Mouse (Mus musculus) yolk sac, embryonic 10.5 days (tissue): Measurements from ENCODE around the gene Gdf15.

Experiments
- DNase-seq: peaks from one replicate; pipeline ENCODE4 v3.0.0-alpha.2; 2017; ENCODE audit warnings: low spot score

The Gdf15 gene

DNA sequence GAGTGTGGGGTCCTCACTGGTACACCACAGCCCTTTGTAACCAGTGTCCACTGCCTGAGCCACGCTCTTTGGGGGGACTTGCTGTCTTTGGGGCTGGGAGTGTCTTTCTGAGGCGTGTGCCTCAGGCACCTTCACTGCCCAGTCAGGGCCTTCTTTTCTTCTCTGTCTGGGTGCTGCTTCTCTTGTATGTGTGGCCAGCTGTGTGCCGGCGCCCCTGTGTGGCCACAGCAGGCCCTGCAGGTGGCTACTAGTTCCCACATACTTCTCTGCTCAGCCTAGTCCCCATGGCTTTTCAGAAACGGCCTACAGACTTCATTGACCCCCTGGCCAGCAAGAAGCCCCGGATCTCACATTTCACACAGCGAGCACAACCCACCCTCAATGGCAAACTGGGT lies 47.0 kb downstream of the Gdf15 start:
- DNase-seq = no peak

DNA sequence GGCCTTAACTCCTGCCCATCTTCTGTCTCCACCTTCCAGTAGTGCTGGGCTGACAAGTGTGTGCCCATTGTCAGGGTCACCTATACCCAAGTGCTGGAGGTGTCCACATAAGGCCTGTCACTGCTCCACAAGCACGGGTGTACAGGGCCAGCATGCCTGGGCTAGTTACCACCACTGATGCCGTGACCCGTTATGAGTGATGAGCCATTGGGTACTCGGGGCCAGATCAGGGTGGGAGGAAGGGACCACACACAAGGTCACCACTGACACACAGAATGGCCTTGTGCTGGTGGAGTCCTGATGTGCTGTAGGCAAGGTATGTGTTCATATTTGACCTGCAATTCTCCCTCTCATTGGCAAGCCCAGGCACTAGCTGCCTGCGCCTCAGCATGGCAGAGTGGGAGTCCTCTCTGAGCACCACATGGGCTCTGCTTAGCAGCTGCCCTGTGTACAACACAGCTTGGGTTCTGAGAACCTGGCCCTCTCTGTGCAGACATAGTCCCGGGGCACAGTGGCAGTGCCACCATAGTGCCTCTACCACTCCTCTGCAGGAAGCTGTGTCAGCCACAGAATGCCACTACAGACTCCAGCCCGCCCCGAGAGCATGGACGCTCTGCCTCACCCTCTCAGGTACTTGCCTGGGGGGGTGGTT lies 47.5 kb downstream of the Gdf15 start:
- DNase-seq = no peak

DNA sequence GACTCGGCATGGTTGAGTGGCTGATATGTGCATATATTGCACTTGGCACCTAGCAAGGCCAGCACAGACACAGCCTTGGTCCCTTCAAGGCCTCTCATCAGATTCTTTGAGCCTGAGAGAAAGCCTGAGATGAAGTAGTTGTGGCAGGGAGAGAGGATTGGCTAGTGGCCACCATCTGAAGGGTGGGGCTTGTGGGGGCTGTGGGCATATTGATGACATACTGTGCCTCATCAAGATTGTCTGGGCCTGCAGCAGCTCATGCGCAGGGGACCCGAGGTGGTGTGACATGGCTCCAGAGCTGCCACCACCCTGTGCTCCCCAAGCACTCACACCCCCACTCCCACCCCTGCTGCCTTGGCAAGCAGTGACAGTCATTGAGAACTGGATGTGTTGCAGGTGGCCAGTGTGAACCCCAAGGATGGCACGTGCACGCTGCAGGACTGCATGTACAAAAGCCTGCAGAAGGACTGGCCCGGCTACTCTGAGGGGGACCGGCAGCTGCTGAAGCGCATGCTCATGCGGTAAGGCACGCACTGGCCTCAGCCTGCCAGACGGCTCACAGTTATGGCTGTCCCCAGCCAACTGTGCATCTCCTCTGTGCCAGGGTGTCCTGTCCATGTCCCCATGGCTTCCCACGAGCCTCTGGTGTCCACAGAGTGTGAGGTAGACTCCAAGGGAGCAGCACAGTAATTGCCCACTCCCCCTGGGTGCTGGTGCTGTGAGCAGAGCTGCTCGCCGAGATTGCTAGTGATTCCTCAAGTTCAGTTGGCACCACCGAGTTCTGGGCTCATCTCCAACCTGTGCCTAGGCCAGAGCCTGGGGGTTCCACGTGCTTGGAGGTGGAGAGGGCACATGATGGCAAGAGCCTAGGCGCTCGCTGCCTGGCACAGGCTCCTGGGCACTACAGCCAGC lies 48.5 kb downstream of the Gdf15 start:
- no peak for DNase-seq
